Mouse (Mus musculus): Measurements from ENCODE around the gene Tspan6. TPM values are rescaled to one million over a fixed set of nuclear protein-coding genes. Genes with fewer than 3 reads are reported as not detected.
A peak's percentile ranks its signal among the peaks of the same experiment; 100 is the strongest.

Gene Tspan6
- 295 and 303 TPM in 2 replicates for polyA plus RNA-seq (2014; fragmentation: Nextera tagmentation; extraction: Ambion mirVana)

DNA sequence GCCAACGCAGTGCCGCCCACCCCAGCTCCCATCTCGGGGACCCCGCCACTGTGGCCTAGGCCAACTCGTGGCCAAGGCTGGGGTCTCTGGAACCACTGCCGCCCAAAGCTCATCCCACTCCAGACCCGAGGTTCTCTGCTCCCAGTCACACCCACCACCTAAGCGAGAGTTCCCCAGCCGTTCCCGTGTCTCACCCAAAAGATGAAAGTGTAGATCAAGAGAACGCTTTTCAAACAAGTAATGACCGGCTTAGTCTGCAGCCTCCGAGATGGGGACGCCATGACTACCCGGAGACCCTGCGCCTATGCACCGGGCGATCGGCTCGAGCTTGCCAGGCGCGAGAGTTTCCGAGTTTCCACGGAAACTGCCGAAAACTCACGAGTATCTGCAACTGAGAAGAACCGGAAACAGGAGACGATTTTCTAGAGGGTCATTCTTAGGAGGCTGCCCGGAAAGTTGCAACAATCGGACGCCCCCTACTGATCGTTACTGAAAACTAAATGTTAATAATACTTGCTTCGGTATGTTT lies at the start of gene Tspan6:
TSS of gene Tspan6 (minus strand) at position 416 of the 529 bp plus-strand sequence.
- no peaks in the 10 kb centered on the region for H3K27me3 ChIP-seq (ENCODE audit: control insufficient read depth, insufficient read depth, low read length)
- H3K9me3 ChIP-seq (ENCODE audit: control insufficient read depth, low read length): no peaks in the 10 kb centered on the region
- H3K4me1 ChIP-seq (replicated peaks; ENCODE audit: control insufficient read depth, insufficient read depth, low read length): no peaks in the 10 kb centered on the region
- ATAC-seq (ENCODE audit: low FRiP score) (peak; percentile 97), DNase-seq (ENCODE audit: low spot score) (peak; percentile 93)
- 15% methylated on average over 33 of the region's 33 CpGs for WGBS
- peak within 1 kb of the TSS; percentile 55 for H3K4me3 ChIP-seq (replicated peaks; ENCODE audit: low read length)
- H3K36me3 ChIP-seq (replicated peaks; ENCODE audit: control insufficient read depth, insufficient read depth): peaks cover 25% of the 10 kb centered on the region
- peak within 1 kb of the TSS; percentile 56 for H3K4me2 ChIP-seq (replicated peaks)
- peak within 1 kb of the TSS; percentile 77 for H3K9ac ChIP-seq
- H3K27ac ChIP-seq: peak within 1 kb of the TSS; percentile 77; the same call in 1 of the 2 replicates

DNA sequence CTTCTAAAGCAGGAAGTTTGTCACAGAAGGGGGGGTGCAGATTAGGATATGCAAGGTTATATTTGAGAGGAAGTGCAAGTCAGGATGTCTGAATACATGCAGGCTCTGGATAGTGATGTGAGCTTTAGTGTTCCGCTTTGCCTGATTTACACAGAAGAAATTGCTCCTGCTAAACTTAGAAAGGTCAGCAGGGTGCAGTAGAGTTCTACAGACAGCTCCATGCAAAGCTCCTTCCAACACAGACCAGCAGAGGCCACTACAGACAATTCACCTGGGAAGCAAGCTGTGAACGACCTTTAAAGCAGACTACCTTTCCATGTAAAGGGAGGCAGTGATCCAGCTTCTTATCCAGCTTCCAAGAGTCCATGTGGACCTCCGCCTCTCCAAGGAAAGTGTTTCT lies 49.2 kb upstream of the Tspan6 start:
- 31% methylated on average over 3 of the region's 3 CpGs for WGBS
- DNase-seq (ENCODE audit: low spot score) (peak; percentile 62), ATAC-seq (ENCODE audit: low FRiP score) (peak; percentile 72; the same call in 1 of the 2 replicates)
- no peaks in the 10 kb centered on the region for H3K36me3 ChIP-seq (replicated peaks; ENCODE audit: control insufficient read depth, insufficient read depth)
- no peak overlapping the region for H3K4me2 ChIP-seq (replicated peaks)
- H3K27ac ChIP-seq: no peak overlapping the region
- H3K4me3 ChIP-seq (replicated peaks; ENCODE audit: low read length): no peak overlapping the region
- H3K27me3 ChIP-seq (ENCODE audit: control insufficient read depth, insufficient read depth, low read length): peaks cover 5% of the 10 kb centered on the region; the same call in 1 of the 2 replicates
- no peaks in the 10 kb centered on the region for H3K9me3 ChIP-seq (ENCODE audit: control insufficient read depth, low read length)
- H3K4me1 ChIP-seq (replicated peaks; ENCODE audit: control insufficient read depth, insufficient read depth, low read length): no peaks in the 10 kb centered on the region
- no peak overlapping the region for H3K9ac ChIP-seq

DNA sequence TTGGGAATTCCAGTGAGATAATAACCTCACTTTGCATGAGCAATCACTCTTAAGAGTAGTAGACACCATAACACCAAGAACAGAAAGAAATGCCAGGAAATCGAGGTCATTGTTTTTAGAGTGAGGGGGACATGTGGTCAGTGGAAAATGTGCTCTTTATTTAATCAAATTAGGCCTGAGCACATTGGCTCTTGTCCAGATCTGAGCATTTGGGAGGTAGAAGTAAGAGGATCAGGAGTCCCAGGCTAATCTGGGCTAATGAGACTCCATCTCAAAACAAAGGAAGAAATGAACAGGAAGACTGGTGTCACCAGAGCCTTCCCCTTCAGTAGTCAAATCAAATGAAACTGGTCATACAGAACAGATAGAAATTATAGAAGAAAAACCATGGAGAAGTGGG lies 41.3 kb upstream of the Tspan6 start:
- no peak overlapping the region for H3K4me2 ChIP-seq (replicated peaks)
- WGBS: 58% methylated on average over 1 of the region's 1 CpGs
- no peaks in the 10 kb centered on the region for H3K4me1 ChIP-seq (replicated peaks; ENCODE audit: control insufficient read depth, insufficient read depth, low read length)
- no peak overlapping the region for H3K4me3 ChIP-seq (replicated peaks; ENCODE audit: low read length)
- H3K27me3 ChIP-seq (ENCODE audit: control insufficient read depth, insufficient read depth, low read length): peaks cover under 1% of the 10 kb centered on the region; the same call in 1 of the 2 replicates
- H3K27ac ChIP-seq: no peak overlapping the region
- no peaks in the 10 kb centered on the region for H3K36me3 ChIP-seq (replicated peaks; ENCODE audit: control insufficient read depth, insufficient read depth)
- DNase-seq (ENCODE audit: low spot score) (no peak), ATAC-seq (ENCODE audit: low FRiP score) (no peak)
- H3K9me3 ChIP-seq (ENCODE audit: control insufficient read depth, low read length): no peaks in the 10 kb centered on the region
- H3K9ac ChIP-seq: no peak overlapping the region

DNA sequence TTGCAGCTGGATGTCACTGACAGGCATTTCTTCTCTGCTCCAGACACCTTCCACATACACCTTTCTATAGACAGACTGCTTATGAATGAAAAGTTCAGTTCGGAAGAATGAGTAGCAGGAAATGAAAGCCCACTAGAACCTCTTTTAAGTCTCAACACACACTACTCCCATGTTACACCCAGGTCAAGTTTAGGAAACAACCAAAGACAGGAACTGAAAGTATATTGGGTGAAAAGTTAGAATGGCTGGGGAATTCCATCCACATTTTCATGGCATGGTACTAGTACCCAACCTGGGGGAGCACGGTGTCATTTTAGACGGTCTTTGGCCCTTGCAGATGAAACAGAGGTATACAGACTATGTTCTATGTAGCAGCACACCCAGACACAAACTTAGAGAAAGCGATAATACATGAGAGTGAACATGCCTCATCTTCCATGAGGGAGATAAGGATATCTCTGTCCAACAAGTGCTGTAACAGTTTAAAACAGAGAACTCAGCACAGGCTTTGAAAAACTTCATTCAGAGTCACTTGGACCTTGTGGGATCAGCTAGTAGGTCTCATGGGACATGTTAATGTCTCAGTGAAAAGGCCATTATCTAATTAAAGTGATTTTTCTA lies 38.5 kb upstream of the Tspan6 start:
- Histone ChIP-seq H3K27me3 (ENCODE audit: control insufficient read depth, insufficient read depth, low read length) (no peaks in the 10 kb centered on the region), H3K4me2 (replicated peaks) (no peak overlapping the region), H3K36me3 (replicated peaks; ENCODE audit: control insufficient read depth, insufficient read depth) (no peaks in the 10 kb centered on the region), H3K4me1 (replicated peaks; ENCODE audit: control insufficient read depth, insufficient read depth, low read length) (no peaks in the 10 kb centered on the region), H3K9me3 (ENCODE audit: control insufficient read depth, low read length) (no peaks in the 10 kb centered on the region), H3K9ac (no peak overlapping the region), H3K27ac (no peak overlapping the region), H3K4me3 (replicated peaks; ENCODE audit: low read length) (no peak overlapping the region)
- ATAC-seq (ENCODE audit: low FRiP score) (no peak), DNase-seq (ENCODE audit: low spot score) (no peak)
- 89% methylated on average over 4 of the region's 4 CpGs for whole genome bisulfite sequencing

DNA sequence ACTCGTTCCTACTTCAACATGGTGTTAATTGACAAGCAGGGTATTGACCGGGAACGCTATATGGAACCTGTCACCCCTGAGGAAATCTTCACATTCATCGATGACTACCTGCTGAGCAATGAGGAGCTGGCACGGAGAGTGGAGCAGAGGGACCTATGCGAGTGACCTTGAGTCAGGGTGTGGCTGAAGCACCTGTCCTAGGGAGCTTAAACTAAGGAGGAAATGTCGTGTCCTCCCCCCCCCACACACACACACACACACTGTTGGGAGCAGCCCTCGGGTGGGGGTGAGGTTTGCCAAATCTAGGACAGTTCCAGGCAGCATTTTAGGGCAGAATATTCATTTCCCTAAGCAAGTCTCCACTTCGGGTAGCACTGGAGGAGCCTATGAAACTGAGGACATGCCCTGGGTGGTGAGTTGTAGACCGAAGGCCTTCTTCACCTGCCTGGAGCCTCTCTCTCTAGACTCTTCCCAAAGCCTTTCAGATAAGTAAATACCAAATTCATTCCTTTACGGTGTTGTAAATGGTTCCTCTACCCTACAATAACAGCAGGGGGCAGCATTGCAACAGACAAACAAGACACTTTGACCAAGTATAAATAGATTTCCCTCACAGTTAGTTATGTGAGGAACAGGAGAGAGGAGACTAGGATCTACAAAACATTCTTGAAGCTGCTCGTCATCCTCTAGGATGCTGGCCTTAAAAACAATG lies 33.2 kb upstream of the Tspan6 start:
- H3K4me1 ChIP-seq (replicated peaks; ENCODE audit: control insufficient read depth, insufficient read depth, low read length): no peaks in the 10 kb centered on the region
- no peak overlapping the region for H3K27ac ChIP-seq
- H3K4me3 ChIP-seq (replicated peaks; ENCODE audit: low read length): no peak overlapping the region
- H3K9me3 ChIP-seq (ENCODE audit: control insufficient read depth, low read length): no peaks in the 10 kb centered on the region
- DNase-seq (ENCODE audit: low spot score) (peak; percentile 61), ATAC-seq (ENCODE audit: low FRiP score) (no peak)
- H3K9ac ChIP-seq: no peak overlapping the region
- no peaks in the 10 kb centered on the region for H3K36me3 ChIP-seq (replicated peaks; ENCODE audit: control insufficient read depth, insufficient read depth)
- H3K4me2 ChIP-seq (replicated peaks): no peak overlapping the region
- H3K27me3 ChIP-seq (ENCODE audit: control insufficient read depth, insufficient read depth, low read length): no peaks in the 10 kb centered on the region
- WGBS: 66% methylated on average over 12 of the region's 12 CpGs

DNA sequence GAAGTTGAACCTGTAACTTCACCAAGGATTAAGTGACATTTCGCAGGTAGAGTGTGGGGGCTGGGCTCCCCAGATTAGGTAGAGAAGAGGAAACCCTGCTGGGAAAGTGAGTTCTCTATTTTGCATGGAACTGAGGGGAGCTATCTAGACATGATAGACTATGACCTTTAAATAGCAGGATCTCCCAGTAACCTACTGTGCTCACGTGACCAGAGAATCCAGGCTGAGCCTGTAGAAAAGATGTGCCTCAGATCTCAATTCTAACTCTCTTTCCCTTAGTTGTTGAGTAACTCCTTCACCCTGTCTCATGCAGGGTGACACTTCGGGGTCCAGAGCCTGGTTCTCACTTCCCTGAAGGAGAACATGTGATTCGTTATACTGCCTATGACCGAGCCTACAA lies 28.5 kb upstream of the Tspan6 start:
- Histone ChIP-seq H3K27ac (no peak overlapping the region), H3K4me3 (replicated peaks; ENCODE audit: low read length) (no peak overlapping the region), H3K4me2 (replicated peaks) (no peak overlapping the region), H3K27me3 (ENCODE audit: control insufficient read depth, insufficient read depth, low read length) (no peaks in the 10 kb centered on the region), H3K36me3 (replicated peaks; ENCODE audit: control insufficient read depth, insufficient read depth) (no peaks in the 10 kb centered on the region), H3K9ac (no peak overlapping the region), H3K4me1 (replicated peaks; ENCODE audit: control insufficient read depth, insufficient read depth, low read length) (no peaks in the 10 kb centered on the region), H3K9me3 (ENCODE audit: control insufficient read depth, low read length) (no peaks in the 10 kb centered on the region)
- WGBS: 81% methylated on average over 5 of the region's 5 CpGs
- ATAC-seq (ENCODE audit: low FRiP score): no peak
- DNase-seq (ENCODE audit: low spot score): no peak

DNA sequence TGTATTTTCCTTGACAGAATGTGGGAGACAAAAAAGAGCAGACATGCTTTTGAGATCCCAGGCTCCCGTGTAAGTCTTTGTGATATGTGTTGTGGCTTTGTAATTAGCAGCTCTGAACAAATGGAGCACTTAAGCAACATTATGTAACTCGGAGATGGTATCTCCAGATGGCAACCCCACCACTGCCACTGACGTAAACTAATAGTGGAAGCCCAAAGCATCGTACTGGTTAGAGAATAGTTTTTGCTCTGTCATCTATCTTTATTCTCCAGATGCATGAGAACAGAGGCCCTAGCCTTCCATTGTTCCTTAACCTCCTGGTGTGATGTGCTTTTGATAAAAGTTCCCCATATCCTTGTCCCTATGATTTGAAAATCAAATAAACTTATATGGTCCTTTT lies 23.0 kb upstream of the Tspan6 start:
- Histone ChIP-seq H3K4me3 (replicated peaks; ENCODE audit: low read length) (no peak overlapping the region), H3K4me1 (replicated peaks; ENCODE audit: control insufficient read depth, insufficient read depth, low read length) (no peaks in the 10 kb centered on the region), H3K9ac (no peak overlapping the region), H3K36me3 (replicated peaks; ENCODE audit: control insufficient read depth, insufficient read depth) (no peaks in the 10 kb centered on the region), H3K9me3 (ENCODE audit: control insufficient read depth, low read length) (no peaks in the 10 kb centered on the region), H3K4me2 (replicated peaks) (no peak overlapping the region), H3K27me3 (ENCODE audit: control insufficient read depth, insufficient read depth, low read length) (no peaks in the 10 kb centered on the region), H3K27ac (no peak overlapping the region)
- WGBS: 74% methylated on average over 4 of the region's 4 CpGs
- no peak for DNase-seq (ENCODE audit: low spot score)
- no peak for ATAC-seq (ENCODE audit: low FRiP score)

DNA sequence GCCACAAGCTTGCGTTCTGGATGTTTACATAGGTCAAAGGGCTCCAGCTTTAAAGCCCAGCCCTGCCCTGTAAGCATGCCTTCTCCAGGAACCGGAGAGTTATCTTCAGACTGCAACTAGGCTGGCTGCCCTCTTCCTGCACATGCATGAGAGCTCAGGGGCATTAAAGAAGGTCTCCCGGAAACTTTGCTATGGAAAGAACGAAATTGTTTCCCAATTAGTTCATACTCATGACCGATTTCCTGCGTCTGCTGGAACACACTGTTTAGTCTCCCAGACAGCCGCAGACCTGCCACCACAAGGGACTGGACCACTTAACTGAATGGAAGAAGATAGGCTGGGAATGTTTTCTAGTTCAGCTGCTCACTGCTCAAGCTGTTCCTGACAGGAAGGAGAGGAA lies 16.0 kb upstream of the Tspan6 start:
- no peak overlapping the region for H3K4me3 ChIP-seq (replicated peaks; ENCODE audit: low read length)
- ATAC-seq (ENCODE audit: low FRiP score) (no peak), DNase-seq (ENCODE audit: low spot score) (no peak)
- H3K27me3 ChIP-seq (ENCODE audit: control insufficient read depth, insufficient read depth, low read length): no peaks in the 10 kb centered on the region; the same call in 1 of the 2 replicates
- H3K36me3 ChIP-seq (replicated peaks; ENCODE audit: control insufficient read depth, insufficient read depth): no peaks in the 10 kb centered on the region
- no peaks in the 10 kb centered on the region for H3K9me3 ChIP-seq (ENCODE audit: control insufficient read depth, low read length)
- no peak overlapping the region for H3K9ac ChIP-seq
- H3K4me2 ChIP-seq (replicated peaks): no peak overlapping the region
- 78% methylated on average over 7 of the region's 7 CpGs for WGBS
- no peak overlapping the region for H3K27ac ChIP-seq
- H3K4me1 ChIP-seq (replicated peaks; ENCODE audit: control insufficient read depth, insufficient read depth, low read length): no peaks in the 10 kb centered on the region

DNA sequence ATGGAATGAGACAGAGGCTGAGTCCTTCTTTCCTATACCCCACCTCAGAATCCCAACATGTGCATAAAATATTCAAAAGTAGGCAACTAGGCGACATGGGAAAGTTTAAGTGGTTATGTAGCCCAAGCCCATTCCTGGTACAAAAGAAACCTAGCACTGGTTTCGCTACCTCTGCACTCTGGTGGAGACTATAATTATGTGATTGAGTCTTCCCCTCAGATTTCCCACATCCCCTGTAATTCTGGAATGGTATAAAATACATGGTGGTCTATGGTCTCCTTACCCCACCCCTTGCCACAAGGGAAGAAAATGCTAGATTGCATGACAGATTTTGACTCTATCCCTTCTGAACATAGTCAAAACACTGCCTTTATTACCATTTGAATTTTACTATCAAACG lies 14.8 kb upstream of the Tspan6 start:
- Histone ChIP-seq H3K4me3 (replicated peaks; ENCODE audit: low read length) (no peak overlapping the region), H3K27ac (no peak overlapping the region), H3K9ac (no peak overlapping the region), H3K9me3 (ENCODE audit: control insufficient read depth, low read length) (no peaks in the 10 kb centered on the region), H3K4me1 (replicated peaks; ENCODE audit: control insufficient read depth, insufficient read depth, low read length) (no peaks in the 10 kb centered on the region), H3K27me3 (ENCODE audit: control insufficient read depth, insufficient read depth, low read length) (no peaks in the 10 kb centered on the region; the same call in 1 of the 2 replicates), H3K36me3 (replicated peaks; ENCODE audit: control insufficient read depth, insufficient read depth) (no peaks in the 10 kb centered on the region), H3K4me2 (replicated peaks) (no peak overlapping the region)
- DNase-seq (ENCODE audit: low spot score): no peak
- ATAC-seq (ENCODE audit: low FRiP score): no peak
- WGBS: 87% methylated on average over 3 of the region's 3 CpGs

Data from hindbrain, embryonic 14.5 days (tissue).